Mouse (Mus musculus) megakaryocyte, adult 5-6 weeks (primary cell): ENCODE results near the gene Mreg. TPM values are rescaled to one million over a fixed set of nuclear protein-coding genes. Genes with fewer than 3 reads are reported as not detected.
A peak's percentile ranks its signal among the peaks of the same experiment; 100 is the strongest.
"Not testable (repeated sequence)": the region's sequence is repeated elsewhere in the genome, so short reads cannot be mapped to it uniquely, and the experiment has no call there.

Source experiments
- ATAC-seq: 2 replicates; pipeline ENCODE4 v1.8.0; 2016; ENCODE audit warnings: mild to moderate bottlenecking, inconsistent platforms; ENCODE audit not compliant: poor library complexity, severe bottlenecking
- total RNA-seq, 2 experiments: library from RNA; stranded (forward) in 1 of 2; stranded (reverse) in 1 of 2; fragments of 153-499, 151-499 nt in 1 of 2; fragments of 221-1000, 200-1000 nt in 1 of 2; gene quantifications; 2 replicates each; pipeline versions ENCODE4 v1.2.3 to v1.2.4; 2015 to 2017

Gene Mreg
- total RNA-seq (2015) (0.18 and 1.6 TPM in 2 replicates), total RNA-seq (2017) (0.37 and 1.1 TPM in 2 replicates)

DNA sequence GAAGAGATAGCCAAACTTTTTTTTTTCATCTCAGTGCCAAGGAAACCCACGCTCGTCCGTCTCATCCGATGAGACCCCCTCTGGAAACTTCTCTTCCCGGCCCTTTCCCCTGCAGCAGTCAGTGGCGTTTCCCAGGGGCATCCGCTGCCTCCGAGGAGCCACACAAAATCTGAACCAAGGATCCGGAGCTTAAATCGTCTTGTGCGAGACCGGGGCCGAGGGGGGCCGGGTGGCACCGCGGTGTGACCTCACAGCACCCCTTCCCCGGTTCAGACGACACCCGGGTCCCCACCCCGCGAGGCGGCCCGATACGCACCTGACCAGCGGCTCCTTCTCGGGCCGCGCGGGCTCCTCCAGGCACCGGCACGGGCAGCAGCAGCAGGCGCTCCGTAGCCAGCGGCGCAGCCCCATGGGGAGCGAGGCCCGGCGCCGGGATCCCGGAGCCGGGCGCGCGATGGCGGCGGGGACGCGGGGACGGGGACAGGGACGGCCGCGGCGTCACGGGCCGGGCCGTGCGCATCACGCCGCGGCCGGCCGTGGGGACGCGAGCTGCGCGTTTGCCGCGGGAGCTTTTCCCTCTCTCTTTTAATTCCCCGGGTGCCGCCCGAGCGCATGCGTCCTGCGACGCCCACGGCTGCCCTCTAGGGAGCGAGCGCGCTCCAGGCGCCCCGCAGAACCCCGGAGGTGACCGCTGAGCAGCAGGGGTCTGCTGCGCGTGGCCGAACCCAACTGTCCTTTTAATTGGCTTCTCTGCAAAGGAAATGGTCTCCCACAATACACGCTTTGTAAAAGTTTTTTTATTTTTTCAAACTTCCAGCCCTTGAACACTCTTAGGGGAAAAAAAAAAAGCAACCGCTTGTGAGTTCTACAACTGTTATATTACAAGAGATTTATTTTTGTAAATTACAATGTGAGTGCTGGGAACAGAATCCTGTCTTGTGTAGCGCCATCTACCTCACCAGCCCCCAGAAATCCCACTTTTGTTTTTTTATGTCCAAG is at the start of gene Mreg:
TSS of gene Mreg (minus strand) at position 607 of the 999 bp plus-strand sequence.
- ATAC-seq = peak; percentile 77

DNA sequence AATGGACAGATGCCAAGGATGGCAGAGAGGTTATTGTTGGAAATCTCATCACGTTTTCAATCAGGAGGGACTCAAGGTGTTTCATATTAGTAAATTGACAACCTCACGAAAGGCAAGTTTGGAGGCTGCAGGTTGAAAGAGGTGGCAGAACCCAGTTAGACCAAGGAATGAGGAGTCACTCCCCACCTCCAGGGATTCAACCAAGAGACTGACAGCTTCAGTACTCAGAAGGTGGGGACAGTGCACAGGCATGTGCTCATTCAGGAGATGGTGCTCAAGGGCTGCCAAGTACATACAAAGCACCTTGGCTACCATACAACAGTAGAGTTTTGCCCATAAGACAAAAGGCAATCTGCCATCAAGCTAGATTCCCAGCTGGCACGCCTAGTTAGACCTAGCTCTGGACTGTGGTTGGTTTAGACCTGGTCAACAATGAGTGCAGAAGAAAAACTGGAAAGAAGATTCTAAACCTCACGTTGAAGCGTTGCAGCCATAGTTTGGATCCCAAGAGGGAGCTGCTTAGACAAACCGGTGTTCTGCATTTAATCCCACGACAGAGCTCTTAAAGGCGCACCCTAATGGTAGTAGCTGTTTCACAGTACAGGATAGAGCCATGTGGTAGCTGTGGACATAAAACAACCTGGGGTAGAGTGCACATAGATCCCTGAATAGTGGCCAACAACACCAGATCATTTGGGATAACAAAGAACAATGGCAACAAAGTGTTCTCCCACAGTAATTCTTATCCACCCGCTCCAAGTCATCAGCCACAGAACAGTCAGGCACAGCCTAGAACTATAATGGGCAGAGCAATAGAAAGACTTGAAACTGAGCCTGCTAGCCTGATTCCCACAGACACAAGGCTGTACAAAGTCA is 44.5 kb upstream of the Mreg start:
- no peak for ATAC-seq

DNA sequence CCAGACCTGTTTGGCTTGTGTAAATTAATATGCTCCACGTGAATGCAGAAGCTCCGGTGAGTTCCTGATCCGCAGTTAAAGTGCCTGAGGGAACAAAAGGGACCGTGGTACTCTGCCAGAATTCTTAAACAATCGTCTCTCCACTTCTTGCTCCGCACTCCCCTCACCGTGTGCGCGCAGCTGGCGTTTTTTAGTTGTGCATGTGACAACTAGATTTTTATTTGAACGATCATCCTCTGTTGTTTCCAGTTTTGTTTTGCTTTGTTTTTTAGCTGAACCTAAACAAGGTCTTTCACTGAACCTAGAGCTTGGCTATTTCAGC is 43.7 kb upstream of the Mreg start:
- peak; percentile 16 for ATAC-seq

DNA sequence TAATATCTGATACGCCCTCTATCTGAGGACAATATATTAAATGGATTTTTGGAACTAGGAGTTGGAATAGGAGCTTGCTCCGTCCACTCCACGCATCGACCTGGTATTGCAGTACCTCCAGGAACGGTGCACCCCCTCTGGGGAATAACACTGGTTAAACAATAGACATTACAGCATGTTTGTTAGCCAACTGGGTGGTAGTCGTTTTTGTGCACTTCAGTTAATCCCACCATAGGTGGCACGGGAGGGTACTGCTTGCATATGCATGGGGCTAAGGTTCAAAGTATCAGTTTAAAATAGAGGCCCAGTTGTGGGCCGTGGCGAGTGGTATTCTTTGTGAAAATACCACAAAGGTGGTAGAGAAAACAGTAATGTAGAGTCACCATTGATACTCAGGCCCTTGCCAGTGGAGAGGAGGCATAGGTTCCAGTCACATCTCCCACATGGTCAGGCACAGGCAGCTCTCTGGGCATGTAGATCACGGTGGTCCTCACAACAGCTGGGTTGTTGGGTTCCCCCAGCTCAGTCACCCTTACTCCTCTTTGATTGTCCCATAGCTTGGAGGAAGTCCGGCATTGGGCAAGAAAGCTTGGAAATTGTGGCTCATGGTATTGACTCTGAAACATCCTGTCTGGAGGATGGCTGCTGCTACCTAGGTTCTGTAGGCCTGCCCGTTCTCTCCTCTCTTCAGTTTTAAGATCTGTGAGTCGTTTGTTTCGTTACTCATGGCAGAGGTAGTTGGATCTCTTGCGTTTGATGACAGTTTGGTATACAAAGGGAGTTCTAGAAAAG is 43.2 kb upstream of the Mreg start:
- ATAC-seq = peak; percentile 62

DNA sequence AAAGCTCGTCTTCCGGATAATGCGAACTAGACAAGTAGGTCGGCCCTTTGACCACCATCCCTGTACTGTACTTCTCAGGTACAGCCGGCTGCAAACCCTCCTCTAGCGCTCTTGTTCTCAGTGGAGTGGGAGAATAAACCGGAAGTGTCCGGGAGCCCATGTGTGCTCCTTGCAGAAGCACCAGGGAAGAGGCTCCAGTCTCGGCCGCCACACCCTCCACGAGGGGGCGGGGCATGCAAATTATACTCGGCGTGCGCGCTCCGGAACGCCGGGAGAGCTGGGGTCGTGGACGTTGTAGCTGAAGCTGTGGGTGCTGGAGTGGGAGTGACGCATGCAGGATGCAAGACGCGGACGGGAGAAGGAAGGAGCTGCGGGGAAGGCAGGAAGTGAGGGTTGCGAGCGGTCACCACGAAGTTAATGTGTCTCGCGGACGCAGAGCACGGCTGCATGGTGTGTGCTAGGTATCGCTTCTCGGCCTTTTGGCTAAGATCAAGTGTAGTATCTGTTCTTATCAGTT is 42.5 kb upstream of the Mreg start:
- ATAC-seq = peak; percentile 83

DNA sequence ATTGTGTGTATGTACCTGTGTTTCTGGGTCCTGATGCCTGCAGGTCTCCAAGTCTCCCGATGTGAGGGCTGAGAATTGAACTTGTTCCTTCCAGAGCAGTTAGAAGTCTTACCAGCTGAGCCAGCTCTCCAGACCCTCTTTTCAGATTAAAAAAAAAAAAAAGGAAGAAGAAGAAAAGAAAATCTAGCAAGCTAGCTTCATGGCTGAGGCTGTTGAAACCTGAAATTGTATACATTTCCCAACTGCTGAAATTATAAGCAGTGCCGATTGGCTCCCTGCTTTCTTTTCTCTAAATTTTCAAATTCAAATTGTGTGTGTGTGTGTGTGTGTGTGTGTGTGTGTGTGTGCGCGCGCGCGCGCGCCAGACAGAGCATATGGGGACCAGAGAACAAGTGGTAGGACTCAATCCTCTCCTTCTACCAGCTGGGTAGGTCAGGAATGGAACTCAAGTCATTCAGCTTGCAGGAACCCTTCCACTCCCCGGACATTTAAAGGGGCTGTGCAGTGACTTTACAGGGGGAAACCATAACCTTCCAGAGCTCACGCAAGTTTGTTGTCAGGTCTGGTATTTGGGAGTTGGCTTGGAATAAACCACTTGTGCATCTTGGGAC is 41.9 kb upstream of the Mreg start:
- ATAC-seq = no peak

DNA sequence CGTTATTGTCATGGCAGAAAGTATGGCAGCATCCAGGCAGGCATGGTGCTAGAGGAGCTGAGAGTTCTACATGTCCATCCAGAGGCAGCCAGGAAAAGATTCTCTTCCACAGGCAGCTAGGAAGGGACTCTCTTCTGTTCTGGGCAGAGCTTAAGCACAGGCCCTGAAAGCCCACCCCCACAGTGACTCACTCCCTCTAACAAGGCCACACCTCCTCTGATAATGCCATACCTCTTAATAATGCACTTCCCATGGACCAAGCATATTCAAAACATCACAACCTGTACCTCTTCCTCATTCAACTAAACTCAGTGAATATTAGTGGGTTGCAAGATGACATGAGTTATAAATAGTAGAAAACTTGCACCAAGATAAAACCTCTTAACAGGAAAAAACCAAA is 39.7 kb upstream of the Mreg start:
- ATAC-seq = no peak

DNA sequence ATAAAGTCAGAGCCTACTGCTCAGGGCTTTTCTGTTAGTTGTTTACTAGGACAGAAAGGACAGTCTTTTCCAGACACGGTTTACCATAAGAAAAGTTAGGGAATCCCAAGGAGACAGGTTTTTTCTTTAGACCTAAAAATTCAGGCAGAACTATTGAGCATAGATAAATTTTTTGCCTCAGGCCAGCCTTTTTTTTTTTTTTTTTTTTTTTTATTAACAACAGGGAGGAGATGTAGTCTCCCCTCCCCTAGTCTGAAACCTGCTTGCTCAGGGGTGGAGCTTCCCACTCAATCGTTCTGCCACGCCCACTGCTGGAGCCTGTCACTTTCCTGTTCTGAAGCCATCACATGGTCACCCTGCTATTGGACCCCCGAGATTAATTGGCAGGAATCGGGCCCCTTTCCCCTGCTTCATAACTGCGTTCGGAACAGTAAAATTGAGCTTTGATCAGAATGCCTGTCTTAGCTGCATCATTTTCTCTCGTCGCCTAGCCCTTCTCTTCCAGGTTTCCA is 36.2 kb upstream of the Mreg start:
- not testable (repeated sequence) for ATAC-seq

DNA sequence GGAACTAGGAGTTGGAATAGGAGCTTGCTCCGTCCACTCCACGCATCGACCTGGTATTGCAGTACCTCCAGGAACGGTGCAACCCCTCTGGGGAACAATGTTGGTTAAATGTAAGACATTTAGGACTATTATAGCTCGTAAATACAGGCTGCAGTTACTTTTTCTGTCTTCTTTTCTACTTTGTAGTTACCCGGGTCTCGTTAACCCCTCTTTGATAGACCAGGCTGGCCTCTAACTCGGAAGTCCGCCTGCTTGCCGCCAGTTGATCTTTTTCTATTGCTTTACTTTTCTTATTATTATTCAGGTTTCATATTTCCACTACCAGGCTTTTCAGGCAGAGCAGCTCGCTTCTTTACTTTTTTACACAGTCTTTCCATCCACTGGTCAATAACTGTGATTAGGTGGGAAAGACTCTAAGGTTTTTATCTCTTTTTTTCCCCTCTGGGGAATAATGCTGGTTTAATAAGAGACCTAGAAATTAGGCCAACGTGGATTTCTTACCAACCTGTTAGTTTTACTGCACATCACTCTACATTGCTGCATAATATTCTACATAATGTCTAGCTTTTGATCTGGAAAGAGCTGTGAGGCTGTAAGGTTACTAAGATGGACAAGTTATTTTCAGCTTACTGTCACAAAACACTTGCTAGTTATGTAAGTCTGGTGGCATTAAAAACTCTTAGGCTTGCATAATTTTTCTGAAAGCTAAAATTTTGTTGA is 32.4 kb upstream of the Mreg start:
- peak; percentile 60 for ATAC-seq

DNA sequence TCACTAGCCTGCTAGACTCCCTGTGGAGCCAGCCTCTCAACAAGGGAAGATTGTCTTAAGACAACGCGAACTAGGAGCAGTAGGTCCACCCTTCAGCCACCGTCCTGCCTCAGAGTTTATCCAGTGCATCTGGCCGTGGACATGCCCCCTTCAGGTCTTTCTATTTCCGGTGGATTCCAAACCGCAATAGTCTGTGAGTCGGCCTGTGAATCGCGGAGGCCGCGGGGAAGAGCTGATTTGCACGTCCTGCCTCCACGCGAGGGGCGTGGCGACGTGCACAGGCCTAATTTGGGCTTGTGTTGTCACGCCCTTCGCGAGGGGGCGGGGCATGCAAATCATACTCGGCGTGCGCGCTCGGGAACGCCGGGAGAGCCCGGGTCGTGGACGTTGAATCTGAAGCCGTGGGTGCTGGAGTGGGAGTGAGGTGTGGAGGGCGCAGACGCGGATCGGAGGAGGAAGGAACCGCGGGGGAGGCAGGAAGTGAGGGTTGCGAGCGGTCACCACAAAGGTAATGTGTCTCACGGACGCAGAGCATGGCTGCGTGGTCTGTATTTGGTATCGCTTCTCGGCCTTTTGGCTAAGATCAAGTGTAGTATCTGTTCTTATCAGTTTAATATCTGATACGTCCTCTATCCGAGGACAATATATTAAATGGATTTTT is 31.7 kb upstream of the Mreg start:
- ATAC-seq = peak; percentile 95

DNA sequence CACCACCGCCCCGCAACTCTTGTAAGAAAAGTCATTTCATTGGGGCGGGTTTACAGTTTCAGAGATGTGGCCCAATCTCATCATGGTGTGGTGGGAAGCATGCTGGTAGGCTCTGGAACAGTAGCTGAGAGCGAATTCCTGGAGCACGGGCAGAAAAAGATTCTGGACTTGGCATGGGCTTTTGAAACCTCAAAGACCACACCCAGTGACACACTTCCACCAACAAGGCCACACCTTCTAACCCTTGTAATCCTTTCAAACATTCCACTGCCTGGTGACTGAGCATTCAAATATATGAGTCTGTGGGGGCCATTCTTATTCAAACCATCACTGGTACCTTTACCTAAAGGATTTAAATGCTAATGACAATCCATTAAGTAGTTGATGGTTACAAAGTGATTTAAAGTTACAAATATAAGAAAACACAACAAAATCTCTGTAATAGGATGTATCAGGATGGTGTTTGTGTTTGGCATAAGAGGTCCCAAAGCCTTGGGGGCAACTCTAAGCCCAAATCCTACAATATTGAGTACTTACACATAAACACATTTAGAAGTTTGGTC is 30.6 kb upstream of the Mreg start:
- ATAC-seq = no peak

DNA sequence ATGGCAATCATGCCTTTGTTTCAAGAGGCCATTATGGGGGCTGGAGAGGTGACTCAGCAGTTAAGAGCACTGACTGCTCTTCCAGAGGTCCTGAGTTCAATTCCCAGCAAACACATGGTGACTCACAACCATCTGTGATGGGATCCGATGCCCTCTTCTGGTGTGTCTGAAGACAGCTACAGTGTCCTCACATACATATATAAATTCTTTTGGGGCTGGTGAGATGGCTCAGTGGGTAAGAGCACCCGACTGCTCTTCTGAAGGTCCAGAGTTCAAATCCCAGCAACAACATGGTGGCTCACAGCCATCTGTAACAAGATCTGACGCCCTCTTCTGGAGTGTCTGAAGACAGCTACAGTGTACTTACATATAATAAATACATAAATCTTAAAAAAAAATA is 27.0 kb upstream of the Mreg start:
- not testable (repeated sequence) for ATAC-seq

DNA sequence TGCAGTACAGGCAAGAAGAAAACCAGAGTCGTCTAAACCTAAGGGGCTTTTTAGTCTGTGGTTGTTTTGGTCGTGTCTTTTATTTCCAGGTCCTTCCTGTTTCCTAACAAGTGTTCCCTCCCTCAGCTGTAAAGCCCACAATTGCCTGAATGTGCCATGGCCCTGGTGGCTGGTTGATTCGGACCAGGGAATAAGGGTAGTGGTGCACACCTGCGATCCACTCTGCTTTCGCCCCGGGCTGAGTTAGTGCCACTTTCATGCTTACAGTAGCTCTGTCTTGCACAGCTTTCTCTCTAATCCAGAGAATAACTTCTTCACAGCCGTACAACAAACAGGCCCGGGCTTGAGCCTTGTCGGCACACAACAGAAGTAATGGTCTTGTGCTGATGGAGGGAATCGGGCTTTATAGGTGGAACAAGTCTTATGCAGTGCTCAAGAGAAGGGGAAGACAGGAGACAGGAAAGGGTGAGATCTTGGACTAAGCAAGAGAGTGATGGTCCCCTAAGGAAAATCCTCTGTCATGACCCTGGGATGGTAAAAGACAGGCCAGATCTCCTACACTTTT is 26.0 kb upstream of the Mreg start:
- no peak for ATAC-seq

DNA sequence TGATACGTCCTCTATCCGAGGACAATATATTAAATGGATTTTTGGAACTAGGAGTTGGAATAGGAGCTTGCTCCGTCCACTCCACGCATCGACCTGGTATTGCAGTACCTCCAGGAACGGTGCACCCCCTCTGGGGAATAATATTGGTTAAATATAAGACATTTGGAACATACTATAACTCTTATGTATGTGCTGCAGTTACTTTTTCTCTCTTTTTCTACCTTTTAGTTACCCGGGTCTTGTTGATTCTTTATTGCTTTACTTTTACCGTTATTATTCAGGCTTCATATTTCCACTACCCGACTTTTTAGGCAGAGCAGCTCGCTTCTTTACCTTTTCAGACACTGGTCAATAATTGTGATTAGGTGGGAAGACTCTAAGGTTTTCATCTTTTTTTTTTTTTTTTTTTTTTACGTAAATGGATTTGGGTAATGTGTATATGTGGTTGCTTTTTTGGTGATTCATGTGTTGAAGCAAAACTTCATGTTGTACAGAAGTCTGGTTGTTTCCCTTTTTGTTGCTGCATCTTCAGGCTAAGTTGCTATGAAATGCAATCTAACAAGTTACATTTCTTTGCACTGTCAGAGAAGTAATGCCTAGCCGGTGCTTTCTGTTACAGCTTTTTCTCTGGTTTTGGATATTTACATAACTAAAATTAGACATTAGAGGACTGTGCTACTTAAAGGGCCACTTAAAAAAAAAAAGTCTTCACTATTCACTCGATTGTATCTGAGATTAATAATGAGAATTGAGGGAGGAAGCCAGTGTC is 25.1 kb upstream of the Mreg start:
- no peak for ATAC-seq

DNA sequence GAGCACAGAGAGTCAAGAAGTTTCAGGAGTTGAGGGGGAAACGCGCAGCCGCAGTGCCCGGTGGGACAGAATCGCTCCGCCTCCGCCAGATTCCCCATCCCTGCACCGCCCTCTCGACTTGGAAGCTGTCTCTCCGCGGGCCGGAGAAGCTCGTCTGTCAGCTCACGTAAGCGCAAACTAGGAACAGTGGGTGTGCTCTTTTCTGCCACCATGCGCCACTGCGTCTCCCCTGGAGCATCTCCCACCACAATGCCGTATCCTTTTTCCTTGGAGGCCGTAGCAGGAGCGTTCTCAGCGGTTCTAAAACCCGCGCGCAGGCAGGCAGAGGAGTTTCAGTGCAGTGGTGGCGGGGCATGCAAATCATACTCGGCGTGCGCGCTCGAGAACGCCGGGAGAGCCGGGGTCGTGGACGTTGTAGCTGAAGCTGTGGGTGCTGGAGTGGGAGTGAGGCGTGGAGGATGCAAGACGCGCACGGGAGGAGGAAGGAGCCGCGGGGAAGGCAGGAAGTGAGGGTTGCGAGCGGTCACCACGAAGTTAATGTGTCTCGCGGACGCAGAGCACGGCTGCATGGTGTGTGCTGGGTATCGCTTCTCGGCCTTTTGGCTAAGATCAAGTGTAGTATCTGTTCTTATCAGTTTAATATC is 24.4 kb upstream of the Mreg start:
- ATAC-seq = peak; percentile 96

DNA sequence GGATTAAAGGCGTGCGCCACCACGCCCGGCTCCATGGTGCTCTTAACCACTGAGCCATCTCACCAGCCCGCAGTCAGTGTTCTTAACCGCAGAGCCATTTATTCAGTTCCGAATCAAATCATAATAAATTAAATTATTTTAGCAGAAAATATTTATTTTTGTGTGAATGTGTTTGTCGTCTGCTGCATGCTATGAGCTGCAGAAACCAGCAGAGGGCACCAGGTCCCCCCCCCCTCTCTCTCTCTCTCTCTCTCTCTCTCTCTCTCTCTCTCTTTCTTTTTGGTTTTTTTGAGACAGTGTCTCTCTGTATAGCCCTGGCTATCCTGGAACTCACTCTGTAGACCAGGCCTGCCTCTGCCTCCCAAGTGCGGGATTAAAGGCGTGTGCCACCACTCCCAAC is 20.5 kb upstream of the Mreg start:
- not testable (repeated sequence) for ATAC-seq

DNA sequence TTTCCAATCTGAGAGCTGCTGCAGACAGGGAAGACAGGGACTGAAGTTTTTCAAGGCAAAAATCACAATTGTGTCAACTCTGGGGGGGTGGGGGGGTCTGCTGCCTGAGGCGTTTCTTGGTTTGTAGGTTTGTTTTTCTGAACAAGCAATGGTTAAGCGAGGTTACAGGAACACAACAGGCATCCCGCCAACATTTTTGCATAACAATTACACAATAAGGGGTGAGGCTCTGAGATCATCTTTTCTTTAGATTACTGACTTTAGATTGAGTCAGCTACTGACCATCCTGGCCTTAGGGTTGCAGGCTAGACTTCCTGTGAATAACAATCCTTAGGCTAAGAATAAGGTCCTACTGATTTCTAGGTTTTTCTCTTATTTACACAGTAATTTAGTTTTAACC is 16.9 kb upstream of the Mreg start:
- peak; percentile 23 for ATAC-seq
